Mouse (Mus musculus) forebrain, postnatal 0 days (tissue): ENCODE measurements around the gene Trove2. TPM values are rescaled to one million over a fixed set of nuclear protein-coding genes. Genes with fewer than 3 reads are reported as not detected.

Source experiments
- ATAC-seq: fragments of 200-750 bp; cut with Nextera tagmentation; 2 replicates; pipeline ENCODE4 v1.8.0; 2017; ENCODE audit warnings: mild to moderate bottlenecking, moderate library complexity
- DNase-seq: peaks from one replicate; pipeline ENCODE4 v3.0.0-alpha.2; 2015
- H3K27ac ChIP-seq: fragments of 300-500 bp; sonication (generic); 2 replicates; pipeline ENCODE4 v1.5.1; 2014; ENCODE audit warnings: low read depth, mild to moderate bottlenecking, antibody characterized with exemption, low read length, moderate library complexity, mixed read lengths
- H3K27me3 ChIP-seq: fragments of 300-500 bp; sonication (generic); 2 replicates; pipeline ENCODE4 v1.6.1; 2014; ENCODE audit warnings: mild to moderate bottlenecking, low read length, mixed read lengths; ENCODE audit not compliant: insufficient read depth
- H3K36me3 ChIP-seq: fragments of 300-500 bp; sonication (generic); 2 replicates; pipeline ENCODE4 v1.6.1; 2014; ENCODE audit warnings: mild to moderate bottlenecking, moderate library complexity; ENCODE audit not compliant: insufficient read depth
- H3K4me1 ChIP-seq: fragments of 300-500 bp; sonication (generic); 2 replicates; pipeline ENCODE4 v1.6.1; 2014; ENCODE audit warnings: antibody characterized with exemption; ENCODE audit not compliant: insufficient read depth
- H3K4me2 ChIP-seq: fragments of 300-500 bp; sonication (generic); 2 replicates; pipeline ENCODE4 v1.6.1; 2014; ENCODE audit warnings: low read depth, mild to moderate bottlenecking, moderate library complexity
- H3K4me3 ChIP-seq: fragments of 300-500 bp; sonication (generic); 2 replicates; pipeline ENCODE4 v1.5.1; 2014; ENCODE audit warnings: low read depth, low read length, mixed read lengths
- H3K9ac ChIP-seq: fragments of 300-500 bp; sonication (generic); 2 replicates; pipeline ENCODE4 v1.6.1; 2014; ENCODE audit warnings: mild to moderate bottlenecking
- H3K9me3 ChIP-seq: fragments of 300-500 bp; sonication (generic); 2 replicates; pipeline ENCODE4 v1.6.1; 2016; ENCODE audit warnings: low read length
- CTCF ChIP-seq: sonication (generic); IDR thresholded peaks from 2 replicates; pipeline ENCODE4 v1.5.1; 2016; ENCODE audit warnings: antibody characterized with exemption, control low read depth, low read depth
- WGBS: fragments of 180-500 bp; shearing (Covaris S2); extraction: QIAGEN DNeasy Blood & Tissue Kit; methylation state at CpG from one replicate; pipeline ENCODE4 v1.1.7; 2014; 5-methylcytosine and 5-hydroxymethylcytosine counted together
- polyA plus RNA-seq: library from polyadenylated mRNA; unstranded; fragments of >200 nt; fragmentation: Nextera tagmentation; extraction: Ambion mirVana; gene quantifications from 2 replicates; pipeline ENCODE4 v1.2.1, GENCODE M21; 2015
- total RNA-seq: library from RNA; depleted of rRNA; stranded (reverse); fragments of >200 nt; gene quantifications from 2 replicates; pipeline ENCODE4 v1.2.3, GENCODE M21; 2014

The Trove2 gene
- total and polyA plus RNA-seq, 2 experiments from 2014 or later = 31.4 to 59.6 TPM

DNA sequence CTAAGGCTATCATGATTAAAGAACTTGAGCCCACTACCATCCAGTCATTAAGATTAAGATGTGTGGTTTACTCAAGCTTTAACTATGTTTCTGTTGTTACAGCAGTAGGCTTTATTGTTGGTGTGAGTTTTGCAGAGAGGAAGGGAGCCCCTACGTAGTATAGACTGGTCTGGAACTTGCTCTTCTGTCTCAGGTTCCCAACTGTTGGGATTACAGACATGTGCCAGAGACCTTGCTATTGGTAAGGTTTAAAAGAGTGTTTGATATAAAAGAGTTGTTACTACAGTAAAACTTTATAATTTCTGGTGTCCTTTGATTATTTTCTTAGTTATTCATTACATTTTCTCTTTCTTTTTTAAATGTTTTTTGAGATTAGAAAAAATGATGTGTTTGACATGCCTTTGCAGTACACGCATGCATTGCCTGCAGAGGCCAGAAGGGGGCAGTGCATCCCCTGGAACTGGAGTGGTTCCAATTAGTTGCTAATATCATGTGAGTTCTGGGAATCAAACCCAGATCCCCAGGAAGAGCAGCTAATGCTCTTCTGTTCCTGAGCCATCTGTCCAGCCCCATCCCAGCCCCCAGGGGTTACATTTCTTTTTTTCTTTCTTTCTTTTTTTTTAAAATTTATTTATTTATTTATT lies 11.8 kb upstream of the Trove2 start:
- DNase-seq = no peak

GRCm38 (mm10) chr1:143777558-143778218 lies 820 bp upstream of the Trove2 start:
- Histone ChIP-seq H3K4me3 (peak overlapping the region; percentile 90), H3K27ac (peak overlapping the region; percentile 71), H3K9me3 (no peaks in the 10 kb centered on the region), H3K4me1 (peaks cover 16% of the 10 kb centered on the region; the same call in 1 of the 2 replicates), H3K9ac (peak overlapping the region; percentile 92), H3K4me2 (peak overlapping the region; percentile 86), H3K36me3 (no peaks in the 10 kb centered on the region), H3K27me3 (no peaks in the 10 kb centered on the region)
- DNase-seq (no peak), ATAC-seq (peak; percentile 26)
- WGBS = 1% methylated on average over 39 of the region's 39 CpGs
- no peak for TF ChIP-seq CTCF

More for the DNA sequence above, 11.8 kb upstream of the Trove2 start:
- H3K27me3 ChIP-seq = no peaks in the 10 kb centered on the region
- no peak overlapping the region for H3K9ac ChIP-seq
- H3K27ac ChIP-seq = no peak overlapping the region
- WGBS = 77% methylated on average over 2 of the region's 2 CpGs
- ATAC-seq = no peak
- no peaks in the 10 kb centered on the region for H3K9me3 ChIP-seq
- TF ChIP-seq CTCF = peak; percentile 53
- no peak overlapping the region for H3K4me2 ChIP-seq
- no peaks in the 10 kb centered on the region for H3K4me1 ChIP-seq
- no peaks in the 10 kb centered on the region for H3K36me3 ChIP-seq
- H3K4me3 ChIP-seq = no peak overlapping the region

- no peak for ATAC-seq
- TF ChIP-seq CTCF = no peak
- Histone ChIP-seq H3K9ac (no peak overlapping the region), H3K4me2 (no peak overlapping the region), H3K27me3 (no peaks in the 10 kb centered on the region), H3K27ac (no peak overlapping the region), H3K36me3 (peaks cover 12% of the 10 kb centered on the region), H3K4me1 (peaks cover 16% of the 10 kb centered on the region; the same call in 1 of the 2 replicates), H3K9me3 (no peaks in the 10 kb centered on the region), H3K4me3 (no peak overlapping the region)
- no peak for DNase-seq
- WGBS = 80% methylated on average over 6 of the region's 6 CpGs
These were observed 3.0 kb downstream of the Trove2 start for GRCm38 (mm10) chr1:143773909-143774308.

DNA sequence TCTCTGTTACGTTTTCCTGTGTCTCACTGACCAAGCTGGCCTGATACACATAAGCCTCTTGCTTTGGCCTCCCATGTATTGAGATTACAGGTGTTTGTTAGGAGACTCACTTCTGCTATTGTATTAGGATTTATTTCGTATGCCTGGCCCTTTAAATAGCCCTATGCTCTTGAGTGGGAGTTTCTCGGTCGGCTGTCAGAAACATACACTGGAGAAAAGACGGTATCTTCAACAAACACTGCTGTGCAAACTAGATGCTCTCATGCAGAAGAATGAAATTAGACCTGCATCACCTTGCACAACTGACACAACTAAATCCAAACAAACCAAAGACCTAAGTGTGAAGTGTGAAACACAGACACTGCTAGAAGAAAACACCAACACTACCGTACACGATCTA lies 3.8 kb downstream of the Trove2 start:
- Histone ChIP-seq H3K9me3 (no peaks in the 10 kb centered on the region), H3K36me3 (peaks cover 16% of the 10 kb centered on the region), H3K27me3 (no peaks in the 10 kb centered on the region), H3K27ac (no peak overlapping the region), H3K4me1 (peaks cover 9% of the 10 kb centered on the region; the same call in 1 of the 2 replicates), H3K4me2 (no peak overlapping the region), H3K4me3 (no peak overlapping the region), H3K9ac (no peak overlapping the region)
- 56% methylated on average over 7 of the region's 7 CpGs for WGBS
- ATAC-seq = no peak
- no peak for TF ChIP-seq CTCF
- no peak for DNase-seq

DNA sequence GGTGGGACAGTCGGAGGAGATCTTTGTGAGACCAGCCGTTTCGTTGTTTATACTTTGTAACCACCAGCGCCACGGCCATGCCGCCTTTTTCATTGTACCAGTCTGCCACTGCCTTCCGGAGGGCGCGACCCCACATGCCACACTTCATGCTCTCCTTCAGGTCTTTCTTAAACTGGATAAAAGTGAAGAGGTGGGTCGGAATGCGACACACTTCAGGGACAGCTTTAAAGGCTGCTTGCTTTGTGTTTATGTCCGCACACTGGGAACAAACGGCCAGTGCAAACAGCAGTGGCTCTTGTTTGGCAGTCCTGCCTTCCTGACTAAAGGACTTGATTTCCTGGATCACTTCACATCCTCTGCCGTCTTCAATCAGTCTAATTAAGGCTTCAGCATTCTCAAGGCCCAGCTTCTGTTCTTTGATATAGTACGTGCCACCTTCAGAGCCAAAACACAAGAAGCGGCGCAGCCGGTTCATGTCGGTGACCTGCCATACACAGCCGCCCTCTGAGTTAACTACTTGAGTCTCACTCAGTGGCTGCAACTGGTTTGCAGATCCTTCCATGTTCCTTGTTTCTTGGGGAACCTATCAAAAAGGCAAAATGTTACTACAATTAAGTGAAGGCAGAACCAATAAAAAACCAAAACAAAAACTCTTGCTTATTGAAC lies 6.3 kb downstream of the Trove2 start:
- WGBS = 49% methylated on average over 20 of the region's 20 CpGs
- ATAC-seq (0 out of 2 replicates have a peak, but pooled peaks have one; percentile 32), DNase-seq (no peak)
- peaks cover 4% of the 10 kb centered on the region; the same call in 1 of the 2 replicates for H3K4me1 ChIP-seq
- TF ChIP-seq CTCF = no peak
- no peak overlapping the region for H3K9ac ChIP-seq
- H3K27me3 ChIP-seq = no peaks in the 10 kb centered on the region
- H3K27ac ChIP-seq = no peak overlapping the region
- H3K9me3 ChIP-seq = no peaks in the 10 kb centered on the region
- H3K36me3 ChIP-seq = peaks cover 29% of the 10 kb centered on the region
- no peak overlapping the region for H3K4me3 ChIP-seq
- no peak overlapping the region for H3K4me2 ChIP-seq

GRCm38 (mm10) chr1:143766238-143766637 lies 10.6 kb downstream of the Trove2 start:
- TF ChIP-seq CTCF = no peak
- no peak overlapping the region for H3K4me3 ChIP-seq
- WGBS = 94% methylated on average over 6 of the region's 6 CpGs

DNA sequence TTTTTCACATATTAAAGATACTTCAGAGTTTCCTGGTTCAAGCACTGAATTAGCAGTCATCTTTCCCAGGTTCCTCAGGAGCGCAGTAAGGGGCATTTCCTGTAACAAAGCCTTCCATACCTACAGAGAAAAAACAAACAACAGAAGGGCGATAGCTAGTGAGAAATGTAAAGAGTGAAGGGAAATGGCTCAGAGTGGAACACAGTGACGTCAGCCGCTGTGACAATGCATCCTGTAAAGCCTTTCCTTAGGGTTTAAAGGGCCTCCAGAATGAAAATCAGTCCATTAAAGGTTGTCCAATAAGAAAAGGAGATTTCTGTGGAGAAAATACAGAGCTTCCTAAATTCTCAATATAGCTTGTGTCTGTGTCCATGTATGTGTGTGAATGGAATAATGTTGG lies 11.1 kb downstream of the Trove2 start:
- Histone ChIP-seq H3K4me3 (no peak overlapping the region), H3K36me3 (peaks cover 51% of the 10 kb centered on the region), H3K27ac (no peak overlapping the region), H3K9me3 (no peaks in the 10 kb centered on the region), H3K27me3 (no peaks in the 10 kb centered on the region), H3K9ac (no peak overlapping the region), H3K4me2 (no peak overlapping the region), H3K4me1 (no peaks in the 10 kb centered on the region)
- DNase-seq (no peak), ATAC-seq (no peak)
- 87% methylated on average over 4 of the region's 4 CpGs for WGBS
- TF ChIP-seq CTCF = no peak

More at GRCm38 (mm10) chr1:143766238-143766637, 10.6 kb downstream of the Trove2 start:
- no peaks in the 10 kb centered on the region for H3K9me3 ChIP-seq
- no peak overlapping the region for H3K27ac ChIP-seq
- H3K4me2 ChIP-seq = no peak overlapping the region
- H3K36me3 ChIP-seq = peaks cover 47% of the 10 kb centered on the region
- H3K27me3 ChIP-seq = no peaks in the 10 kb centered on the region
- no peaks in the 10 kb centered on the region for H3K4me1 ChIP-seq
- DNase-seq (no peak), ATAC-seq (no peak)
- H3K9ac ChIP-seq = no peak overlapping the region
